Mouse (Mus musculus) embryonic fibroblast, embryonic 13.5 days (primary cell): ENCODE measurements around the gene Gdnf.

Source experiments
- CTCF ChIP-seq: IDR thresholded peaks from 2 replicates; pipeline ENCODE4 v1.5.1; 2011; ENCODE audit warnings: mild to moderate bottlenecking, control low read depth, low read length, moderate library complexity, borderline replicate concordance; ENCODE audit not compliant: insufficient read depth
- POLR2A ChIP-seq: IDR thresholded peaks from 2 replicates; pipeline ENCODE4 v1.6.1; 2011; ENCODE audit warnings: low read depth, mild to moderate bottlenecking, control low read depth, low read length, moderate library complexity

- TF ChIP-seq CTCF (no peak), POLR2A (no peak)
Measured at GRCm38 (mm10) chr15:7865305-7865704, 54.7 kb downstream of the Gdnf start.
